Mouse (Mus musculus) liver, postnatal 0 days (tissue): ENCODE results near the gene Atp9a.

Experiments
- CTCF ChIP-seq: sonication (generic); IDR thresholded peaks from 2 replicates; pipeline ENCODE4 v1.5.1; 2016; ENCODE audit warnings: antibody characterized with exemption, low read depth
- EP300 ChIP-seq: IDR thresholded peaks from 2 replicates; pipeline ENCODE4 v1.6.1; 2016; ENCODE audit warnings: antibody characterized with exemption, low read depth, mild to moderate bottlenecking

- no peak for TF ChIP-seq CTCF
- TF ChIP-seq EP300 = no peak
Measured at GRCm38 (mm10) chr2:168627829-168628770, 114.1 kb downstream of the Atp9a start.
